Mouse (Mus musculus) layer of hippocampus, adult 18-20 months (tissue): ENCODE results near the gene Msl1. TPM values are rescaled to one million over a fixed set of nuclear protein-coding genes. Genes with fewer than 3 reads are reported as not detected.

Experiments used
- DNase-seq, 2 experiments: peaks; one replicate each; pipeline ENCODE4 v3.0.0; 2022; ENCODE audit warnings: low spot score in 2 of 2
- total RNA-seq, 2 experiments: library from RNA; stranded (reverse); gene quantifications; 2 replicates each; pipeline ENCODE4 v1.2.3; 2021

Msl1 gene
- total RNA-seq, 2 experiments from 2014 or later: 178 to 183 TPM

- no peak for DNase-seq
These were observed 19.1 kb upstream of the Msl1 start for GRCm38 (mm10) chr11:98776052-98776764.

DNA sequence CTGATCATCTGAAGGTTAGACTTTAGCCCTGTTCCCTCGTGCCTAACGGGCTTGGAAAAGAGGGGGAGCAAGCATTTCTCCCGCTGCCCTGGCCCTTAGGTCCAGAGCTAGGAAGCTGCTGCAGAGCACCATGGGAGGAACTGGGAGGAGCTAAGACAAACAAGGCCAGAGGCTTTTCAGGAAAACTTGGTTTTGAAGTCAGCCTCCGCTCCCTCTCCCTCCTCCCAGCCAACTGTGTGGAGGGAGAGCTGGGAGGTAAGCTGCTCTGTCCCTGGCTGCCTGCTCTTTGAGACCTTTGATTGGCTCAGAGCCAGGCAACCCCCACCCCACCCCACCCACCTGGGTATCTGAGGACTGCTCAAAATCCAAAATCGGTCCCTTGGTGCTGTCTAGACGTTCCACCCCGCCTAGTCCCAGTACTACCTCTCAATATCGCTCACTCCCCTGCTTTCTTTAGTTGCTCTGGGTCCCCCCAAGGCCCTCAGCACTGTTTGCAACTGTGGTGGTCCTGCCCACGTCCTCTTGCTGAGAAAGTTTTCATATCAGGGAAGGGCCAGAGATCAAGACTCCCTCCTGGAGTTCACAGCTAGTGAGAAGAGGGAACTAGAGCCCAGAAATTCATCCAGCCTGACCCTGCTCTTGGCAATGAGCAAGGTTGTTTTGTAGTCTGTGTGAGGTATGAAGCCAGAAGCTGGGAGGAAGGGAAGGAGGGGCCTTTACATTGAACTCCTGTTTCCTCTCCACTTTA is 18.3 kb upstream of the Msl1 start:
- DNase-seq: no peak

- DNase-seq: no peak
These were observed 17.4 kb upstream of the Msl1 start for GRCm38 (mm10) chr11:98777888-98778287.

DNA sequence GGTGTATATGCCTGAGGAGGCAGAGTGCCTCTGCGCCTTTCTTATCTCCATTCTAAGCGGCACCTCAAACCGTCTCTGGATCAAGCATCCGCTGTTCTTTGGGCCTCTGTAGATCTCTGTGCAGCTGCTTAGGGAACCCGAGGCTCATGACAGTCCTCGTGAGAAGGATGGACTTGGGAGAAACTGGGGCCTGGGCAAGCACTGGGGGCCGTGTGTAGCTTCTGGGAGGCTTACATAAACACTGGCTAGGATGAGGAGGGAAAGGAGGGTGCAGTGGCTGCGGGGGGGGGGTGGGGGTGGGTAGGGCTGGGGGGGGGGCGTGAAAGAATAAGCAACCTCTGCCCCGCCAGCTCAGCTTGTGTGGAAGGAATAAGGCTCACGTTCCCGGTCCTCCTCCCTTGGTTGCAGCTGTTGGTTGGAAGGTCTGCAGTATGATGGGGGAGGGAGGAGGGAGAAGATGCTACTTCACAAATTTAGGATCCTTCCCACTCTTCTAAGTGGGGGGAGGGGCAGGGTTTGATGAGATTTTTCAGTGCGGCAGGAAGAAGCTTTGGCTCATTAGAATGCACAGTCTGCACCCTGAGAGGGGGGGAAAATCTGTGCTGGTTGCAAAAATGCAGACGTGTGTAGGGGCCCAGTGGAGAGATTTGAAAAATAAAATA is 13.3 kb upstream of the Msl1 start:
- peak in 1 of 2 experiments; percentile 82 for DNase-seq

DNA sequence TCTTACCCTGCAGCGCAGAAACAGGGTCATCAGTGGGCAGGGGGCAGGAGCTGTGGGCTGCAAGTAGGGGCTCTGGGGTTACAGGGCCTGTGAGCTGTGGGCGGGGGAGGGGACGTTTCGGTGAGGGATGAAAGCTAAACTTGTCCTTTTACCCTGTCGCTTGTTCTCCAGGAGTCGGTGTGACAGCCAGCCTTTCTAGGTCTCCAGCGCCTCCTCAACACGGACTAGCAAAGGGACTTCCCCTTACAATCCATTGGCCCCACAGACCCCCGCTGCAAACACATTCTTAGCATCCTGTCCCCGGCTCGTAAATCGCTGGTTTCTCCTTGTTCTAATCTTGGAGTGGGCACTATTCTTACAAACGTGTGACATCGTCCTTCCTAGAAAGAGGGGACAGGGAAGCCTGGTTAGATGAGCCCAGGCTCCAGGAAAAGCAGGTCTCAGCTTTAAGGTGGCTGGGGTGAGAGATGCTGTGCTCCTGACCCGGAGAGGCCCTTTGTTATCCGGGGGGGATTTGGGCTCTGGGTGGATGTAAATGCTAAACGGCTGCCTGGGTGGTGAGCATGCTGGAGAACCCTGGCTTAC is 12.6 kb upstream of the Msl1 start:
- DNase-seq: no peak

DNA sequence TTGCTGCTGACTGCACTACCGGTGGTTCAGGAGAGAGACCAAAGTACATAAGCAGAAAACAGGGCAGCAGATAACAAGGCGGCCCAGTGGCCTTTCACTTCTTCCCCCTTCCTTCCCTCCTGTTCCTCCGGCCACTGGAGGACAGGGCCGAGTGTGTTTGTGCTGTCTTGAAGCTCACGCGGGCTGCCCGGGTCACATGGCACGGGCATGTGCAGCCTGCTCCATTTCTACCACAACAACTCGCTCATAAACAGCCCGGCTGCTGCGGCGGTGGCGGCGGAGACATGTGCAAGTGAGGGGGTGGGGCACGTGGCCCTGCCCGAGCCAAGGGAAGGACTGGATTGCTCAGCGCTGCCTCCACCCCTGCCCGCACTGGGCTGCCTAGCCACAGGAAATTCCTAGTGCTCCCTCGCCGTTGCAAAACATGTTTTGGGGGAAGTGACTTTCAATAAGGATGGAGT is 12.1 kb upstream of the Msl1 start:
- DNase-seq: peak; percentile 96

GRCm38 (mm10) chr11:98784139-98784538 is 11.2 kb upstream of the Msl1 start:
- no peak for DNase-seq

GRCm38 (mm10) chr11:98785214-98785613 is 10.1 kb upstream of the Msl1 start:
- no peak for DNase-seq

GRCm38 (mm10) chr11:98785772-98786281 is 9.5 kb upstream of the Msl1 start:
- DNase-seq: peak in 1 of 2 experiments; percentile 89

DNA sequence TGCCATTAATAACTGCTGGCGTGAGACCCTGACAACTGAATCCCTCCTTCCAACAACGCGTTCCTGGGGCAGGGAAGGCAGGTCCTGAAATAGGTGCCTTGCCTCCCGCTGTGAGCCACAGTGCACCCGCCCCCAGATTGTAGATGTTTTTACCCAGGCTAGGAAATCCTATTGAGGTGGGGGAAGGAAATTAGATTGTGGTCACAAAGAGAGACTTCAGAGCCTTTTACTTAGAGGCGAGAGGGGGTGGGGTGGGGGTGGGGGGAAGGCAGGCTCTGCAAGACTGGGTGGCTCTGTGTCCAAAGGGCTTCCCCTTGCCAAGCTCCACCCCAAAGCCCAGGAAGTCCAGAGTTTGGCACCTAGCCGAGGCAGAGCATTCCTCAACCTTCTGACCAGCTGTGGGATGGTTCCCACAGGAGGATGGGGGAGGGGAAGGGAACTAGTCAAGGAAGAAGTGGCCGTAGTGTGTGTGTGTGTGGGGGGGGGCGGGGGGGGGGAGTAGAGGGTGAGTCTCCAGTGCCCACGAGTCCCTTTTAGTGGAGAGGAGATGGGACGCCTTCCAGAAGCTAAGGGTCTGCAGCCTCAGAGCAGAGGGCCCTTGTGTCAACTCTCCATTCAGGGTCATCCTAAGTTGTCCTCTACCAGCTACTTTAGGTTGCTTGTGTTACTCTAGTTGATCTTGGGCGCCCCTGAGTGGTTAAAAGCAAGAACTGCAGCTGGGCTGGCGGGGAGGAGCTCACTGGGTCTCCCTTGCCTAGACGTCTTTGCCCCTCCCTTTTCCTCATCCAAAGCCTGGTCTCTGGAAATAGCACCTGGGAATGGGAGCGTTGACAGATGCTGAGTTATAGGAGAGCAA is 8.7 kb upstream of the Msl1 start:
- DNase-seq: peak; percentile 91 to 98

GRCm38 (mm10) chr11:98787229-98787628 is 8.1 kb upstream of the Msl1 start:
- DNase-seq: no peak

DNA sequence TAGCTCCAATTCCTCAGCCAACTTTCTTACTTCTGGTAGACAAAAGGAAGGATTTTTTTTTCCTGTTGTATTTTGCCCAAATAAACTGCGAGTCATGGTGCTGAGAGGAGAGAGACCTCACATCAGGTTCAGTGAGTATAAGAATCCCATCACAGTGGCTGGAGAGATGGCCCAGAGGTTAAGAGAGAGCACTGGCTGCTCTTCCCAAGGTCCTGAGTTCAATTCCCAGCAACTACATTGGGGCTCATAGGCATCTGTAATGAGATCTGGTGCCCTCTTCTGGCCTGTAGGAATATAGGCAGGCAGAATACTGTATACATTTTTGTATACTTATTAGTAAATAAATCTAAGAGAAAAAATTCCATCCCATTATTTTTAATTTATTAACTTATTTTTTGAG is 7.6 kb upstream of the Msl1 start:
- no peak for DNase-seq

- DNase-seq: no peak
These were observed 7.2 kb upstream of the Msl1 start for GRCm38 (mm10) chr11:98788139-98788538.

- peak; percentile 81 to 86 for DNase-seq
These were observed 6.6 kb upstream of the Msl1 start for GRCm38 (mm10) chr11:98788550-98789218.

GRCm38 (mm10) chr11:98789219-98789807 is 6.0 kb upstream of the Msl1 start:
- no peak for DNase-seq

DNA sequence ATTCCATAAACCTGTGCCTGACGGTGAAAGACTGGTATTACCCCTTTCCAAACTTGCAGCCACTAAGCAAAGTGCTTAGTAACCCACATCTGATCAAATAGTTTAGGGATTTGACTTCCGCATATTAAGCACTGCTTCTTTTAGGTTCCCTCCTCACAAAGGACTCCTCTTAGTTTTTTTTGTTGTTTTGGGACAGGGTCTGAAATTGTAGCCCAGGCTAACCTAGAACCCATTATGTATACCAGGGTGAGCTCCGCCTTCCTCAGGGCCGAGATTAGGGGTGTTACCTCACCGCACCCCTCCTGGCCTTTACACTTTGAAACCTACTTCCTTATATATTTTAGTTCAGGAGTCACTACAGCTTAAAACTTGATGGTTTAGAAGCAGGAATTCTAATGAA is 5.5 kb upstream of the Msl1 start:
- DNase-seq: no peak

DNA sequence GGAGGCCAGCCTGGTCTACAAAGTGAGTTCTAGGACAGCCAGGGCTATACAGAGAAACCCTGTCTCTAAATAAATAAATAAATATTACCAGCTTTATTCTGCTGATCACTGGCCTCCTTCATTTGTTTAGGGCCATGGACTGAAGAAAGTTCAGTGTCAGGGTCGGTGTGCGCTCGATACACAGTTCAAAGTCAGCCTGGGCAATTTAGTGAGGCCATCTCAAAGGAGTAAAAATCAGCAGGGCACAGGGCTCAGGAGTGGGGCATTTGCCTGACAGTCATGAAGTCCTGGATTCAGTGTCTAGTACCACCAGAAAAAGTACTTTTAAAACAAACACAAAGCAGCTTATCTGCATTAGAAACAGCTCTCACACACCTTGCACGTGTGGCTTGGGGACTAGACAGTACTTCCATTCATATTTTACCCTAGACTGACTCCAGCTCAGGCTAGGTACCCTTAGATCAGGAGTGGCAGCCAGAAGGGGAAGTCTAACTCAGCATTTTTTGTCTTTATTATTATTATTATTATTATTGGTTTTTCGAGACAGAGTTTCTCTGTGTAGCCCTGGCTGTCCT is 4.6 kb upstream of the Msl1 start:
- no peak for DNase-seq

DNA sequence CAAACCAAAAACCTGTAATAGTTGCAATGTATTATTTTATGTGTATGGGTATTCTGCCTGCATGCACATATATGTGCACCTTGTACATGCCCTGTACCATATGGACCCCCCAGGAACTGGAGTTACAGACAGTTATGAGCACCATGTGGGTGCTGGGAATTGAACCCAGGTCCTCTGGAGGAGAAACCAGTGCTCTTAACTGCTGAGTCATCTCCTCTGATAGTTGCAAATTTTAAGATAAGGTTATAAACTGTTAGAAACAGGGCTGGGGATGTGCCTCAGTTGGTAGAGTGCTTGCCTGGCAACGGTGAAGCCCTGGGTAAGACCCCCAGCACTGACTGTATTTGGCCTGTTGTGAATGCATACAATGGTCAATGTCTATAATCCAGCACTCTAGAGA is 3.9 kb upstream of the Msl1 start:
- DNase-seq: no peak

DNA sequence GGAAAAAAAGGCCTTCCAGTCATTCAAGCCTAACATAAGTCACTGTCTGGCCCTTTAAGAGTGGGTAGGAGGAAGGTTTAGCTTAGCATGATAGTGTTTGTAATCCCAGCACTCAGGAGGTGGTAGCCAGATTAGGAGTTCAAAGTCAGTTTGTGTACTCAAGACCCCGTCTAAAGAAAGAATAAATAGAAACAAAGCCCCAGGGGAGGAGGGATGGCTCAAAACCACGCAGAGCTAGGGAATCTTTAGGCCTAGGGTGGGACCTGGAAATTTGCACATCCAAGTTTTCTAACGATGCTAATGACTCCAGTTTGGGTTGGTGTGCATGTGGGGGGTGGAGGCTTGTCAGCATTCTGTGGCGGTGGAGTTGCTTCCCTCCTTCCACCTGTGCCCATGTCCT is 3.2 kb upstream of the Msl1 start:
- DNase-seq: no peak
